Mouse (Mus musculus): ENCODE measurements at regions not wholly inside any gene's neighbourhood (a gene's known extent, or its start where the extent isn't known, plus 50 kb on each side); places are given as distances from the start of the nearest gene placed in this dataset.

DNA sequence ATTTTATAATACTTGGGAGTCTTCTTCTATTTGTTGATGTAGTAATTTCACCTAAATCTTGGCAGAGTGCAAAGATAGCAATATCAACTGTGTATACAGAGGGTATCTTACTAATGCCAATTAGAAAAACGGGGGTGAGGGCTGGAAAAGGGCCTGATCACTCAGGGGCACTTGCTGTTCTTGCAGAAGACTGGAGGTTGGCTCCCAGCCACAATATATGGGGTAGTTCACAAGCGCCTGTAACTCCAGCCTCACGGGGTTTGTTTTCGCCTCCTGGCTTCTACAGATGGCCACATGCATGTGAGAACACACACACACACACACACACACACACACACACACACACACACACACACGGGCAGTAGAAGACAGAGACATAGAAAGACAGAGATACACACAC, 185.7 kb downstream of the Plk2 start:
- H3K9me3 ChIP-seq (ENCODE audit: low read length): no peaks in the 10 kb centered on the region
- DNase-seq (ENCODE audit: low spot score) (no peak), ATAC-seq (ENCODE audit: low FRiP score) (no peak)
- WGBS: 77% methylated on average over 5 of the region's 5 CpGs
- no peaks in the 10 kb centered on the region for H3K36me3 ChIP-seq (ENCODE audit: insufficient read depth, low read length)
- no peak for TF ChIP-seq CTCF (IDR thresholded peaks at IDR 0.05)
- H3K9ac ChIP-seq (replicated peaks; ENCODE audit: low read length, poor library complexity, severe bottlenecking): no peak overlapping the region
- no peak overlapping the region for H3K4me2 ChIP-seq (ENCODE audit: low read depth, low read length, poor library complexity, severe bottlenecking)
- no peaks in the 10 kb centered on the region for H3K27me3 ChIP-seq (ENCODE audit: insufficient read depth, low read length)
- no peak overlapping the region for H3K4me3 ChIP-seq (ENCODE audit: low read depth, low read length)
- no peak overlapping the region for H3K27ac ChIP-seq (ENCODE audit: low read depth, low read length)
- H3K4me1 ChIP-seq (ENCODE audit: insufficient read depth, low read length): no peaks in the 10 kb centered on the region

DNA sequence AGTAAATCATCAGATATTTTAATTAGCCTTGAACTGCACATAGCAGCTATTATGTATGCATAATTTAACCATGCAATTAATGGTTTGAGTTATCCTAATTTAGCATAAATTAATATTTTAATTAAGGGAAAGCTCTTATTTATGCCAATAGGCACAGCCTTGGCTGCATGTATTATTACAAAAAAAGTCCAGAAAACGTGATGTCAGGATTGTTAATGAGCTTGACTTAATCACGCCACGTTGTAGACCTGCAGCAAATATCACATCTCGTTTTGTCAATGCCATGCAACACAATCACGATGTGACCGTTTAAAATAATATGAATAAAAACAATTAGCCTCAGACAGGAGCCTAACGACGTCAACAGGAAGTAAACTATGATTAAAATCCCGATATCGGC, 189.9 kb downstream of the Plk2 start:
- no peaks in the 10 kb centered on the region for H3K4me1 ChIP-seq (ENCODE audit: insufficient read depth, low read length)
- no peaks in the 10 kb centered on the region for H3K9me3 ChIP-seq (ENCODE audit: low read length)
- no peak overlapping the region for H3K4me2 ChIP-seq (ENCODE audit: low read depth, low read length, poor library complexity, severe bottlenecking)
- H3K4me3 ChIP-seq (ENCODE audit: low read depth, low read length): no peak overlapping the region
- no peaks in the 10 kb centered on the region for H3K27me3 ChIP-seq (ENCODE audit: insufficient read depth, low read length)
- no peak for TF ChIP-seq CTCF (IDR thresholded peaks at IDR 0.05)
- no peak for DNase-seq (ENCODE audit: low spot score)
- no peak for ATAC-seq (ENCODE audit: low FRiP score)
- H3K27ac ChIP-seq (ENCODE audit: low read depth, low read length): no peak overlapping the region
- WGBS: 72% methylated on average over 10 of the region's 10 CpGs
- H3K36me3 ChIP-seq (ENCODE audit: insufficient read depth, low read length): no peaks in the 10 kb centered on the region
- no peak overlapping the region for H3K9ac ChIP-seq (replicated peaks; ENCODE audit: low read length, poor library complexity, severe bottlenecking)

DNA sequence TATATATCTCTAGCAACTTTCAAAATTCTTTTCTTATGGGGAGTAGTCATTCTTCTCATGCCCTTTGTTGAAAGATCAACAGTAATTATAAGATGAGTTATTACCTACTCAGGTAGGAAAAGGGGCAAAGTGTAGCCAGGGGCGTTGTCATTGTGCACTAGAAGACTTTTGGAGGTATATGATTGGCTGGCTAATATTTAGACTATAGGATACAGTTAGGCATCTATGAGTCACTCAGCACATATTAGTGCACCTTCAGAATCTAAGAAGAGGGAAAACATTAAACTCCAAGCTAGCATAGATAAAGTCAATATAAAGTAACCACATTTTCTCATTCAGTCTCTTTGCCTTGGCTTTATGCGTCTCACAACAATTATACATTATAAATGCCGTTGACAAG, 199.8 kb downstream of the Plk2 start:
- no peaks in the 10 kb centered on the region for H3K4me1 ChIP-seq (ENCODE audit: insufficient read depth, low read length)
- DNase-seq (ENCODE audit: low spot score) (no peak), ATAC-seq (ENCODE audit: low FRiP score) (no peak)
- H3K9ac ChIP-seq (replicated peaks; ENCODE audit: low read length, poor library complexity, severe bottlenecking): no peak overlapping the region
- H3K27ac ChIP-seq (ENCODE audit: low read depth, low read length): no peak overlapping the region
- TF ChIP-seq CTCF (IDR thresholded peaks at IDR 0.05): no peak
- H3K4me3 ChIP-seq (ENCODE audit: low read depth, low read length): no peak overlapping the region
- 92% methylated on average over 3 of the region's 3 CpGs for WGBS
- no peak overlapping the region for H3K4me2 ChIP-seq (ENCODE audit: low read depth, low read length, poor library complexity, severe bottlenecking)
- H3K36me3 ChIP-seq (ENCODE audit: insufficient read depth, low read length): no peaks in the 10 kb centered on the region
- no peaks in the 10 kb centered on the region for H3K9me3 ChIP-seq (ENCODE audit: low read length)
- no peaks in the 10 kb centered on the region for H3K27me3 ChIP-seq (ENCODE audit: insufficient read depth, low read length)

DNA sequence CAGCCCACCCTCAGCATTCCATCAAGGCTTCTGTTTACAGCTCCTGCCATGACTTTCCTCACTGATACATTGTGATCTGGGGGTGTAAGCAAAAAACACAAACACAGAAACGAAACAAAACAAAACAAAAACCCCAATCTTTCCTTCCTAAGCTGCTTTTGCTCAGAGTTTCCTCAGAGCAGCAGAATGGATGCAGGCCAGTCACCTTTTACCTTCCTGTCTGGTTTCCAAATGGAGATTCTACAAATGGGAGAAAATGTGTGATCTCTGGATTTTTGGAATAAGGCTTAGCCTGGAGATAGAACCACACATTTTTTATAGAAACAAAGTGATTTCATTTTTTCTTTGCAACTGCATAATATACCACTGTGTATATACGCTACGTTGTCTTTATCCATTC, 204.8 kb downstream of the Plk2 start:
- WGBS: 79% methylated on average over 3 of the region's 3 CpGs

DNA sequence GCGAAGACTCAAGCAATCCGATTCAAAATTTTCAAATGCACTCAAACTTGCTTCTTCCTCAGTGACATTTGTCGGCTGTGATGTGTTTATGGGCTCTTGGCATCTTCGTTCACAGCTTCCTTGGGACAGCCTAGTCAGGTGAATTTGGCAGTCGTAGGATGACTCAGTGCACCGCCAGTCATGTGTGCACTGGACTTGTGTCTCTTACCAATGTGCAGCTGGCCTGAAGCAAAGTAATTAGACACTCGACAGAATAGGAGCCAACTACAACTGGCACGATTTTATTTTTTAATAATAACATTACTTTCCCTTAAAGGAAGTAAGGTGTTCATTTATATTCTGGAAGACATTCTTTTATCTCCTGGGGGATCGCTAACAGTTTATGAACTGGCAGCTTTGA, 205.5 kb downstream of the Plk2 start:
- no peak overlapping the region for H3K9ac ChIP-seq (replicated peaks; ENCODE audit: low read length, poor library complexity, severe bottlenecking)
- no peaks in the 10 kb centered on the region for H3K9me3 ChIP-seq (ENCODE audit: low read length)
- TF ChIP-seq CTCF (IDR thresholded peaks at IDR 0.05): no peak
- no peaks in the 10 kb centered on the region for H3K36me3 ChIP-seq (ENCODE audit: insufficient read depth, low read length)
- DNase-seq (ENCODE audit: low spot score): no peak
- 78% methylated on average over 9 of the region's 9 CpGs for WGBS
- no peak overlapping the region for H3K4me2 ChIP-seq (ENCODE audit: low read depth, low read length, poor library complexity, severe bottlenecking)
- H3K4me1 ChIP-seq (ENCODE audit: insufficient read depth, low read length): no peaks in the 10 kb centered on the region
- no peak overlapping the region for H3K27ac ChIP-seq (ENCODE audit: low read depth, low read length)
- ATAC-seq (ENCODE audit: low FRiP score): no peak
- no peaks in the 10 kb centered on the region for H3K27me3 ChIP-seq (ENCODE audit: insufficient read depth, low read length)
- H3K4me3 ChIP-seq (ENCODE audit: low read depth, low read length): no peak overlapping the region

More for the DNA sequence above, 204.8 kb downstream of the Plk2 start:
- H3K9me3 ChIP-seq (ENCODE audit: low read length): no peaks in the 10 kb centered on the region
- ATAC-seq (ENCODE audit: low FRiP score): no peak
- no peaks in the 10 kb centered on the region for H3K36me3 ChIP-seq (ENCODE audit: insufficient read depth, low read length)
- no peaks in the 10 kb centered on the region for H3K4me1 ChIP-seq (ENCODE audit: insufficient read depth, low read length)
- H3K4me3 ChIP-seq (ENCODE audit: low read depth, low read length): no peak overlapping the region
- no peak for DNase-seq (ENCODE audit: low spot score)
- H3K4me2 ChIP-seq (ENCODE audit: low read depth, low read length, poor library complexity, severe bottlenecking): no peak overlapping the region
- no peak for TF ChIP-seq CTCF (IDR thresholded peaks at IDR 0.05)
- H3K9ac ChIP-seq (replicated peaks; ENCODE audit: low read length, poor library complexity, severe bottlenecking): no peak overlapping the region
- no peak overlapping the region for H3K27ac ChIP-seq (ENCODE audit: low read depth, low read length)
- H3K27me3 ChIP-seq (ENCODE audit: insufficient read depth, low read length): no peaks in the 10 kb centered on the region

DNA sequence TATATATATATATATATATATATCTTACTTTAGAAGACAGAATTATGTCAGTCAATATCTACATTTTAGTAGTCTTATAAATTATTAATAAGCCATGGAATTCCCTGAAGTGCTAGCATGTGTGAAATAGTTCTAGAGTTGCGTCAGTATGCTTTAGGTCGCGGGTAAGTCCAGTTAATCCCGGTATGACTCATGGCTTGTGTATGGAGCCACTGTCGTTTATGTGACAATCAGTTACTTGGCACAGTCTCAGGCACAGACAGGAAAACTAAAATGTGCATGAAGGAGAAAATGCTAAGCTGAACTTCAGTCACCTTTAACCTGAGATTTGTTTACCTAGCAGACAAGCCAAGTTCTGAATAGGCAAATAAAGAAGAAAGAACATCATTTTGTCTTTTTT, 206.5 kb downstream of the Plk2 start:
- Histone ChIP-seq H3K4me1 (ENCODE audit: insufficient read depth, low read length) (no peaks in the 10 kb centered on the region), H3K27ac (ENCODE audit: low read depth, low read length) (no peak overlapping the region), H3K4me3 (ENCODE audit: low read depth, low read length) (no peak overlapping the region), H3K9me3 (ENCODE audit: low read length) (no peaks in the 10 kb centered on the region), H3K36me3 (ENCODE audit: insufficient read depth, low read length) (no peaks in the 10 kb centered on the region), H3K4me2 (ENCODE audit: low read depth, low read length, poor library complexity, severe bottlenecking) (no peak overlapping the region), H3K27me3 (ENCODE audit: insufficient read depth, low read length) (no peaks in the 10 kb centered on the region), H3K9ac (replicated peaks; ENCODE audit: low read length, poor library complexity, severe bottlenecking) (no peak overlapping the region)
- no peak for TF ChIP-seq CTCF (IDR thresholded peaks at IDR 0.05)
- ATAC-seq (ENCODE audit: low FRiP score) (no peak), DNase-seq (ENCODE audit: low spot score) (no peak)
- 44% methylated on average over 5 of the region's 5 CpGs for whole genome bisulfite sequencing

DNA sequence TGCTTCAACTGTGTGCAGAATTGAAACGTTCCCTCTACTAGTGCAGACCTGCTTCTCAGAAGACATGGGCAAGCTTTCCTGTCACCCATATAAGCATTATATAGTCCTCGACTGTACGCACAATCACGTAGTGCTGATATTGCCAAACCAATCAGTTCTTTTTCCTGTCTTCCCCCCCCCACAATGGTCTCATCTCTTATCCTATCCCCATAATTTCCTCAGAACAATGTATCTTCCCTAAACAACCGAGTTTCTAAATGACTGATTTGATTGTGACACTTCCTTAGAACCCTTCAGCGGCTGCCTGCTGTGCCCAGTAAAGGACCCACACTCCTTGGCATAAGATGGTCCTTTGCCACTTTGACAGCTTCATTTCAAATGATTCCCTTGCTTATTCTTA, 207.0 kb downstream of the Plk2 start:
- Histone ChIP-seq H3K36me3 (ENCODE audit: insufficient read depth, low read length) (no peaks in the 10 kb centered on the region), H3K27ac (ENCODE audit: low read depth, low read length) (no peak overlapping the region), H3K4me1 (ENCODE audit: insufficient read depth, low read length) (no peaks in the 10 kb centered on the region), H3K9me3 (ENCODE audit: low read length) (no peaks in the 10 kb centered on the region), H3K9ac (replicated peaks; ENCODE audit: low read length, poor library complexity, severe bottlenecking) (no peak overlapping the region), H3K27me3 (ENCODE audit: insufficient read depth, low read length) (no peaks in the 10 kb centered on the region), H3K4me3 (ENCODE audit: low read depth, low read length) (no peak overlapping the region), H3K4me2 (ENCODE audit: low read depth, low read length, poor library complexity, severe bottlenecking) (no peak overlapping the region)
- TF ChIP-seq CTCF (IDR thresholded peaks at IDR 0.05): no peak
- WGBS: 81% methylated on average over 6 of the region's 6 CpGs
- DNase-seq (ENCODE audit: low spot score) (no peak), ATAC-seq (ENCODE audit: low FRiP score) (no peak)
